Mouse (Mus musculus) liver, postnatal 0 days (tissue): ENCODE measurements around the gene Dsp. TPM values are rescaled to one million over a fixed set of nuclear protein-coding genes. Genes with fewer than 3 reads are reported as not detected.

Experiments used
- ATAC-seq: fragments of 200-750 bp; cut with Nextera tagmentation; 2 replicates; pipeline ENCODE4 v1.8.0; 2017; ENCODE audit warnings: mild to moderate bottlenecking, moderate library complexity
- DNase-seq: peaks from one replicate; pipeline ENCODE4 v3.0.0-alpha.2; 2016
- H3K27ac ChIP-seq: fragments of 300-500 bp; sonication (generic); 2 replicates; pipeline ENCODE4 v1.5.1; 2014; ENCODE audit warnings: antibody characterized with exemption, moderate library complexity, mild to moderate bottlenecking, low read depth
- H3K27me3 ChIP-seq: fragments of 300-500 bp; sonication (generic); 2 replicates; pipeline ENCODE4 v1.6.1; 2014; ENCODE audit warnings: low read length, control low read depth, mixed read lengths; ENCODE audit not compliant: insufficient read depth
- H3K36me3 ChIP-seq: fragments of 300-500 bp; sonication (generic); replicated peaks from 2 replicates; pipeline ENCODE4 v1.6.1; 2014; ENCODE audit warnings: mild to moderate bottlenecking, control low read depth, low read length, moderate library complexity, mixed read lengths; ENCODE audit not compliant: insufficient read depth
- H3K4me1 ChIP-seq: fragments of 300-500 bp; sonication (generic); 2 replicates; pipeline ENCODE4 v1.6.1; 2014; ENCODE audit warnings: antibody characterized with exemption, mild to moderate bottlenecking, control low read depth; ENCODE audit not compliant: insufficient read depth
- H3K4me2 ChIP-seq: fragments of 300-500 bp; sonication (generic); 2 replicates; pipeline ENCODE4 v1.6.1; 2014; ENCODE audit warnings: low read depth, mild to moderate bottlenecking, low read length, moderate library complexity, mixed read lengths
- H3K4me3 ChIP-seq: fragments of 300-500 bp; sonication (generic); 2 replicates; pipeline ENCODE4 v1.5.1; 2014; ENCODE audit warnings: low read depth, low read length
- H3K9ac ChIP-seq: fragments of 300-500 bp; sonication (generic); replicated peaks from 2 replicates; pipeline ENCODE4 v1.6.1; 2014; ENCODE audit warnings: mild to moderate bottlenecking, moderate library complexity
- H3K9me3 ChIP-seq: fragments of 300-500 bp; sonication (generic); 2 replicates; pipeline ENCODE4 v1.6.1; 2016; ENCODE audit warnings: mild to moderate bottlenecking, control low read depth, low read length, mixed read lengths
- CTCF ChIP-seq: sonication (generic); IDR thresholded peaks from 2 replicates; pipeline ENCODE4 v1.5.1; 2016; ENCODE audit warnings: antibody characterized with exemption, low read depth
- EP300 ChIP-seq: IDR thresholded peaks from 2 replicates; pipeline ENCODE4 v1.6.1; 2016; ENCODE audit warnings: antibody characterized with exemption, low read depth, mild to moderate bottlenecking
- WGBS: fragments of 180-500 bp; shearing (Covaris S2); extraction: QIAGEN DNeasy Blood & Tissue Kit; methylation state at CpG from one replicate; pipeline ENCODE4 v1.1.7; 2014; ENCODE audit not compliant: insufficient replicate concordance; 5-methylcytosine and 5-hydroxymethylcytosine counted together
- polyA plus RNA-seq: library from polyadenylated mRNA; unstranded; fragments of >200 nt; fragmentation: Nextera tagmentation; extraction: Ambion mirVana; gene quantifications from 2 replicates; pipeline ENCODE4 v1.2.1, GENCODE M21; 2015

Dsp gene
- polyA plus RNA-seq, 1 experiment from 2014 or later = 1.9 TPM

GRCm38 (mm10) chr13:38162668-38163067, 11.6 kb downstream of the Dsp start:
- no peak overlapping the region for H3K9ac ChIP-seq
- H3K27ac ChIP-seq = 0 out of 2 replicates have a peak overlapping the region, but pooled peaks have one; percentile 5
- no peaks in the 10 kb centered on the region for H3K9me3 ChIP-seq
- no peaks in the 10 kb centered on the region; the same call in 1 of the 2 replicates for H3K36me3 ChIP-seq
- ATAC-seq (peak; percentile 88), DNase-seq (peak; percentile 71)
- no peaks in the 10 kb centered on the region for H3K27me3 ChIP-seq
- no peak for TF ChIP-seq EP300
- no peak for TF ChIP-seq CTCF
- H3K4me2 ChIP-seq = no peak overlapping the region
- WGBS = 44% methylated on average over 11 of the region's 11 CpGs
- no peaks in the 10 kb centered on the region for H3K4me1 ChIP-seq
- no peak overlapping the region for H3K4me3 ChIP-seq

- TF ChIP-seq EP300 (no peak), CTCF (no peak)
- H3K27ac ChIP-seq = no peak overlapping the region
- H3K9ac ChIP-seq = no peak overlapping the region
- H3K4me3 ChIP-seq = no peak overlapping the region
- ATAC-seq (no peak), DNase-seq (no peak)
- WGBS = 79% methylated on average over 11 of the region's 11 CpGs
- peaks cover 6% of the 10 kb centered on the region; the same call in 1 of the 2 replicates for H3K36me3 ChIP-seq
- H3K27me3 ChIP-seq = no peaks in the 10 kb centered on the region
- no peak overlapping the region for H3K4me2 ChIP-seq
- no peaks in the 10 kb centered on the region for H3K9me3 ChIP-seq
- H3K4me1 ChIP-seq = no peaks in the 10 kb centered on the region
These were observed 13.8 kb downstream of the Dsp start for GRCm38 (mm10) chr13:38164932-38165331.

- ATAC-seq (no peak), DNase-seq (no peak)
- no peak overlapping the region for H3K9ac ChIP-seq
- H3K9me3 ChIP-seq = no peaks in the 10 kb centered on the region
- no peak overlapping the region for H3K4me2 ChIP-seq
- TF ChIP-seq EP300 = no peak
- TF ChIP-seq CTCF = no peak
- no peaks in the 10 kb centered on the region for H3K27me3 ChIP-seq
- H3K4me1 ChIP-seq = peaks cover 4% of the 10 kb centered on the region; the same call in 1 of the 2 replicates
- WGBS = 66% methylated on average over 3 of the region's 3 CpGs
- no peak overlapping the region for H3K4me3 ChIP-seq
- H3K36me3 ChIP-seq = peaks cover 6% of the 10 kb centered on the region; the same call in 1 of the 2 replicates
- no peak overlapping the region for H3K27ac ChIP-seq
These were observed 16.0 kb downstream of the Dsp start for GRCm38 (mm10) chr13:38167056-38167455.

GRCm38 (mm10) chr13:38170707-38171144, 19.6 kb downstream of the Dsp start:
- no peak overlapping the region for H3K4me2 ChIP-seq
- no peak overlapping the region for H3K27ac ChIP-seq
- no peak overlapping the region for H3K9ac ChIP-seq
- 49% methylated on average over 4 of the region's 4 CpGs for whole genome bisulfite sequencing
- peaks cover 14% of the 10 kb centered on the region; the same call in 1 of the 2 replicates for H3K36me3 ChIP-seq
- no peaks in the 10 kb centered on the region for H3K27me3 ChIP-seq
- H3K4me1 ChIP-seq = peaks cover 4% of the 10 kb centered on the region; the same call in 1 of the 2 replicates
- H3K9me3 ChIP-seq = no peaks in the 10 kb centered on the region
- H3K4me3 ChIP-seq = no peak overlapping the region
- DNase-seq (no peak), ATAC-seq (0 out of 2 replicates have a peak, but pooled peaks have one; percentile 19)
- TF ChIP-seq CTCF = no peak
- TF ChIP-seq EP300 = no peak

- Histone ChIP-seq H3K4me3 (no peak overlapping the region), H3K27me3 (no peaks in the 10 kb centered on the region), H3K9me3 (peaks cover 24% of the 10 kb centered on the region), H3K36me3 (peaks cover 30% of the 10 kb centered on the region), H3K9ac (no peak overlapping the region), H3K4me2 (no peak overlapping the region), H3K27ac (peak overlapping the region; percentile 46; the same call in 1 of the 2 replicates), H3K4me1 (no peaks in the 10 kb centered on the region)
- WGBS = 64% methylated on average over 10 of the region's 10 CpGs
- DNase-seq (no peak), ATAC-seq (peak; percentile 40)
- no peak for TF ChIP-seq EP300
- no peak for TF ChIP-seq CTCF
These were observed 42.3 kb downstream of the Dsp start for GRCm38 (mm10) chr13:38193406-38193805.

- Histone ChIP-seq H3K36me3 (peaks cover 11% of the 10 kb centered on the region), H3K9ac (no peak overlapping the region), H3K9me3 (peaks cover 10% of the 10 kb centered on the region), H3K4me2 (no peak overlapping the region), H3K27me3 (no peaks in the 10 kb centered on the region), H3K4me1 (peaks cover 8% of the 10 kb centered on the region; the same call in 1 of the 2 replicates), H3K4me3 (no peak overlapping the region), H3K27ac (no peak overlapping the region)
- no peak for TF ChIP-seq EP300
- TF ChIP-seq CTCF = no peak
- ATAC-seq (no peak), DNase-seq (no peak)
- WGBS = 59% methylated on average over 6 of the region's 6 CpGs
These were observed 50.3 kb downstream of the Dsp start for GRCm38 (mm10) chr13:38201413-38201812.
